Mouse (Mus musculus): ENCODE results near the gene Ptger3. TPM values are rescaled to one million over a fixed set of nuclear protein-coding genes. Genes with fewer than 3 reads are reported as not detected.

Gene Ptger3
- total RNA-seq (2015), result 2.1 and 2.2 TPM in 2 replicates
- total RNA-seq (2017), result 2.2 and 3.8 TPM in 2 replicates

DNA sequence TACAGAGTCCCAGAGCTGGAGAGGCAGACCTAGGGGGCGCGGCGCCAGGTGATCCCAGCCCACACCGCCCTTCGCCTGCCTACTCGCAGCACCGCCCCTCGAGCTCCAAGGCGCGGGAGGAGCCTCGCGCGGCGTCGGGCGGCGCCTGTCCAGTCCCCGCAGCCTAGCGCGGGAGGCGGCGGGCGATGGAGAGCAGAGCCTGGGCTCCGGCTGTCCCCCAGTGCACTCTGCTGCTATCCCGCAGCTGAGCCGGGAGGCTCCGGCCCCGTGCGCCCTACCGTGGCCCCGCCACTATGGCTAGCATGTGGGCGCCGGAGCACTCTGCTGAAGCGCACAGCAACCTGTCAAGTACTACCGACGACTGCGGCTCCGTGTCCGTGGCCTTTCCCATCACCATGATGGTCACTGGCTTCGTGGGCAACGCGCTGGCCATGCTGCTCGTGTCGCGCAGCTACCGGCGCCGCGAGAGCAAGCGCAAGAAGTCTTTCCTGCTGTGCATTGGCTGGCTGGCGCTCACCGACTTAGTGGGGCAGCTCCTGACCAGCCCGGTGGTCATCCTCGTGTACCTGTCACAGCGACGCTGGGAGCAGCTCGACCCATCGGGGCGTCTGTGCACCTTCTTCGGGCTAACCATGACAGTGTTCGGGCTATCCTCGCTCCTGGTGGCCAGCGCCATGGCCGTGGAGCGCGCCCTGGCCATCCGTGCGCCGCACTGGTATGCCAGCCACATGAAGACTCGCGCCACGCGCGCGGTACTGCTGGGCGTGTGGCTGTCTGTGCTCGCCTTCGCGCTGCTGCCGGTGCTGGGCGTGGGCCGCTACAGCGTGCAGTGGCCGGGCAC lies at the start of gene Ptger3:
Gene Ptger3, plus strand, starts transcription at position 168 of the 841 bp plus-strand sequence.
- ATAC-seq (ENCODE audit: poor library complexity, severe bottlenecking), result peak; percentile 66

DNA sequence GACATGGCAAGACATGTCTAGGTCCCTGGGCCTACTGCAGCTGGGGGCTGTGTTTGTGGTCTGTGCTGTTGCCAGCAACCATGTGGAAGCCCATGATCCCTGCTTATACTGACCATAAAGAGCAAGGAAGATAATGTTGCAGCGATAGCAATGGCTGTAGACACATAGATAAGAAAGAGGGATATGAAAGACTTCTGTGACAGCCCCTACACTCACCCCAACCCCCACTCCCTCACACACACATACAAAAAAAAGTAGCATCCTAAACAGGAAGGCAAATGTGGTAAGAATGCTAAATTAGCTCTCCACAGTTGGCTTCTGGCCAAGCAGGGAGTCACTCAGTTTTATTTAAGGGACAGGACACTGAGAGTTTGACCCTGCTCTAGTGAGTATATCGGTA lies 48.7 kb upstream of the Ptger3 start:
- no peak for ATAC-seq (ENCODE audit: poor library complexity, severe bottlenecking)

DNA sequence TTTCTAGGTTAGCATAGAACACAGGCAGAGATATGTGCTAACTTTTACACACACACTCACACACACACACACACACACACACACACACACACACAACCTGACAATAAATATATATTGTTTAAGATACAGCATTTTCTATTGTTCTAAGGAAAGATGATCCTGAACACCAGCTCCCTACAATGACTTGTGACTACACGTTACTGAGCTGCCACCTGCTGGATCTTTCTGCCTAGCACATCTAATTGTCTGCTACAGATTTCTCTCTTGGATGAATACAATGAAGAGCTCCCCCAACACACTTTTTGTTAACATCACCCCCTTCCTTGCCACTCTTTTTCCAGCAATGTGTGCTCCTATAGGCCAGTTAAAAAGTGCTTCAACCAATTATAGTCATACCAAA lies 46.3 kb upstream of the Ptger3 start:
- no peak for ATAC-seq (ENCODE audit: poor library complexity, severe bottlenecking)

DNA sequence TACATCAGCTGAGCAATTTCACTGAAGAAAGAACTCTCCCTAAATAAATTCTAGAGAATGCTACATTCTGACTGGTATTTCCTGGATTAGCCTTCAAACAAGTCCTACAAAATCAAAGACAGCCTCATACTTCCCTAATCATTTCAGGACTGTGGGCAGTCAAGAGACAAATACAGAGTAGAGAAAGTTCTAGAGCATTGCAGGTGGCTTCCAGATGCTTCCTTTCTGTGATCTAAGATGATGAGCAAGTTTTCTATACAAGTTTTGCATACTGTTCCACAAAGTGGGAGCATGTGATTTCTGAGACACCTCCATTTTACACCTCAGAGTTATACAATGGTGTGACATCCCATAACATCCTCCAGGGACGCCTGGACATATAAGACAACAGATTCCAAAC lies 42.9 kb upstream of the Ptger3 start:
- no peak for ATAC-seq (ENCODE audit: poor library complexity, severe bottlenecking)

DNA sequence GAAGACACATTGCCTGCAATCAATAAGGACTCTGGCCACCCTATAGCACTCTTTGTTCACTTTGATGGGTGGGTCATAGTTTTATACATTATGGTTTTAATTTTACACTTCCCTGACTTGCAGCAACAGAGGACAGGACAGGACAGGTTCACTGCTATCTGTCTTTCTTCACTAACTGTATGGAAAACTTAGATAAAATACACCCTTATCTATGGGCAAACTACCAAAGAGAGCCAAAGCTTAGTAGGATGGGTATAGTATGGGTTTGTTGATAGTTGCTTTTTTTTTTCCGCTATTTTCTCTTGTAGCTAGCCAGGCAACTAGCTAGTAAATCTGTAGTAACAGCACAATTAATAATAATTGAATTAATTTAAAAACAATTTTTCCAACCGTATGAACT lies 35.1 kb upstream of the Ptger3 start:
- no peak for ATAC-seq (ENCODE audit: poor library complexity, severe bottlenecking)

DNA sequence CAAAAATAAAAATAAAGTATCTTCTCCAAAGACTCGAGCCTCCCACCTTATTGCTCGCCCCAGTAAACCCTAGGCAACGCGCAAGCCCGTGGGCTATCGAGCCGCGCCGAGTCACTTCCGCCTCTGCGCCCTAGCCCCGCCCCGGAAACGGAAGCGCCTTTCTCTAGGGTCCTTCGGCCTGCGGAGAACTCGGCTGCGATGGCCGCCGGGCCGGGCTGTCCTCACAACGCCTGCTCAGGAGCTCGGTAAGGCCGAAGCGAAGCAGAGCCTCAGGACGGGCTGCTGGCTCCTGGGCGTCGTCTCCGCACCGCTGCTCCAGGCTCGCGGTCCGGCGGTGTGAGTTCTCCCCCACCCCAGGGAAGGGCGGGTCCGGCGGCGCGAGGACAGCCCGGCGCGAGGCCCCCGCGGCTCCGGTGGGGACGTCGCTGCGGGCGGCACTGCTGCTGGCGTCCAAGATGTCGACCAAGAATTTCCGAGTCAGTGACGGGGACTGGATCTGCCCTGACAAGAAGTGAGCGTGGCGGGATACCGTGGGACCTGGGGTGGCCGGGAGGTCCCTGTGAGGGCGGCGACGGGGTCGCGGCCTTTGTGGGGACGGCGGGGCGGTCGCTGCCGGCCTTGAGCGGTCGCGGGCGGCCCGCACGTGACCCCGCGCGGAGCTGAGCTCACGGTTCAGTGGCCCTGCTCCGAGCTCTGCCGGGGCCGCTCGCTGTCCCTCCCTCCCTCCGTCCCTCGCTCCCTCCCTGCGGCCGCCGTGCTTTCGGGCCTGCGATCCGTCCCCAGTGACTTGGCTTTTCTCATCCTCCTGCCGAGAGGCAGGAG lies 32.5 kb upstream of the Ptger3 start, which contains the start of gene Zranb2:
Gene Zranb2, plus strand, starts transcription at position 197 of the 822 bp plus-strand sequence.
- peak; percentile 91 for ATAC-seq (ENCODE audit: poor library complexity, severe bottlenecking)

DNA sequence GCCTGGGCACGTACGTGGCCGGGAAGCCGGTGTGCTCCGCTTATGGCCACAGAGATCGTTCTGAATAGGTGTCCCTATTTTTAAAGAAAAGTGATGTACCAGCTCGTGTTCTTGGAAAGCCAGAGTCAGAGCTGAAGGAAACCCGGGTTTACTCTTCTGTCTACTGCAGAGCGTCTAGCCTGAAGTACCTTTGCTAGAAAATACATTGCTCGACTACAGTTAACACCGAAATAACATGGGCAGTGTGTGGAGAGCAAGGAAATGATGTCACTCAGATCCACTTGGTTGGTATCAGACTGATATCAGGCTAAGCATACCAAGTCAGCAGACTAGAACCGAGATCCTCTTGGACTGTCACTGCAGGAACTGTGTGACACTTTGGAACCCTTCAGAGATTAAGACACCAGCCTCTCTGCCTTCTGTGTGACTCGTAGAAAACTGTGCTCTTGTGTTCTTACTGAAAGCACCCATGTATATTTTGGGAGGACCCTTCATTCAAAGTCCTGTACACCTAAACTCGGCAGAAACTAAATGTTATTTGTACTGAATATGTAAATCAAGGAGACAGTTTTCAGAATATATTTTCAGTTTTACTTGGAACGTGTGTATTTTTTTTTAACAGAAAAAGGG lies 31.8 kb upstream of the Ptger3 start:
- ATAC-seq (ENCODE audit: poor library complexity, severe bottlenecking), result peak; percentile 28

DNA sequence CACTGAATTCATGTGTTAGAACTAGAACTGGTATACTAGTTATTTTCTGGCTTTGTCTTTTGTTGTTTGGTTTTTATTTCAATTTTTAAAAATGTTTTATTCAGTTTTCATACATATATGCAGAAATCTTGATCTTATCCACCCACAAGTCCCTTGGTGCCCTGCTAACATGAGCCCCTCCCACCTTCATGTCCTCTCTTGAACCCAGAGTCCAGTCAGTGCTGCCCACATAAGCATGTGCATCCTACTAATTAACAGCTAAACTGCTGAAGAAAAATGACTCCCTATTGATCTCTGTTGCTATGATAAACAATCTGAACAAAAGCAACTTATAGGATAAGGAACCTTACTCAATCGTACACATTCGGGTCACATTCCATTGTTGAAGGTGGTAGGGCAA lies 17.4 kb upstream of the Ptger3 start:
- no peak for ATAC-seq (ENCODE audit: poor library complexity, severe bottlenecking)

DNA sequence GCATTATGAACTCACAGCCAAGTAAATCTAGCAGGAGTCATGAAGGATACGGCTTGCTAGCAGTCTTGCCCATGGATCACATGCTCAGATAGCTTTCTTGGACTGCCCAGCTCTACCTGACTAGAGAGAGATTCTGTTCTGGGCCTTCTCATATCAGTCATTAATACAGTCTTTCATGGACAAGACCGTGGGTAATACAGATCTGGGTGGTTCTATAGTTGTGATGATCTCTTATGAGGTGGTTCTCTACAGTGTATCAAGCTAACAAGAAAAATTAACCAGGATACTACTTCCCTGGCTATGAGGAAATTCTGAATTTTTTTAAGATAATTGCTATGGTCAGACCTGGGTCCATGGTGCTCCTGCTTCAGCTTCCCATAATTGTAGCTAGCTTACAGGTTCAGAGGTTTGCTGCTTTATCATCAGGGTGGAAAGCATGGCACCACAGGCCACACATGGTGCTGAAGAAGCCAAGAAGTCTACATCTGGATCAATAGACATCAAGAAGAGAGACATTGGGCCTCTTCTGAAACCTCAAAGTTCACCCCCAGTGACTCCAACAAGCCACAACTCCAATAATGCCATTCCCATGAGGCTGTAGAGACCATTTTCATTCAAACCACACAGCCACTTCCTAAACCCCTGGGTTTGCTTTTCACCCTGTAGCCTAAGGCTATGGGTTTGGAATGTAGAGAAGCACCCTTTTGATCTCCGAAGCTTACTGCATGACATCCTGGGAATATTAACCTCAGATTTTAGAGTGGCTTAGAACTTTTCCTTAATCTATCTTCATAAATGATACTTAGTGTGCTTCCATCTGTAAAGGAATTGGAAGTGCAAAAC lies 16.7 kb upstream of the Ptger3 start:
- ATAC-seq (ENCODE audit: poor library complexity, severe bottlenecking), result no peak

DNA sequence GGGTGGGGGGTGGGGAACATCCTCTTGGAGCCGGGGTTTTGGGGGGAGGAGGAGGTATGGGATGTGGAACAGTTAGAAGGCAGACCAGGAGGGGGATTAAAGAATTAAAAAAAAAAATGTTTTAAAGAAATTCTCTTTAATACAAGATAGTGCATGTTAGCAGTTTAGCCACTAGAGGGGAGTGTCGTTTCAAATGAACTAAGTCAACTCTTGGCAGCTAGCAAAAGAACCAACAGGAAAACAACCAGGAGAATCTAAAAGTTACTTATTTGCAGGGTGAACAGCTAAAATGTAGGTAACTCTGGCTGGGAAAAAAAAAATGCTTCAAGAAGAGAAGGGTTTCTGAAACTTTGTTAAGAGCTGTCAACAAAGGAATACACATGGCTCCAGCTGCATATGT lies 1.5 kb upstream of the Ptger3 start:
- ATAC-seq (ENCODE audit: poor library complexity, severe bottlenecking), result peak; percentile 47; the same call in 1 of the 2 replicates

DNA sequence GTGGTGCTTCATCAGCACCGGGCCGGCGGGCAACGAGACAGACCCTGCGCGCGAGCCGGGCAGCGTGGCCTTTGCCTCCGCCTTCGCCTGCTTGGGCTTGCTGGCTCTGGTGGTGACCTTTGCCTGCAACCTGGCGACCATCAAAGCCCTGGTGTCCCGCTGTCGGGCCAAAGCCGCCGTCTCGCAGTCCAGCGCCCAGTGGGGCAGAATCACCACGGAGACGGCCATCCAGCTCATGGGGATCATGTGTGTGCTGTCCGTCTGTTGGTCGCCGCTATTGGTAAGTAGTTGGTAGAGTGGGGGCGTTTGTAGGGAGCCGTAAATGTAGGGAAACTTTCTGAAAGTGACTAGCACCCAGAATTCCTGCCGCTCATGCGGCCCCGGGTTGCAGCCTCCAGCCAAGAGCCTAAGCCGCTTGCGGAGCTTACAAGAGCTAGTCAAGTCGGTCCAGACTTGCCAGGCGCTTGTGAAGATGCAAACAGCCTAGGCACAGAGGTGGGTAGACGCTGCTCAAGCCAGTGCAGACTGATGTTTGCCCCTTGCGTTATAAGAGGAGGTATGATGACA lies 957 bp downstream of the Ptger3 start:
- no peak for ATAC-seq (ENCODE audit: poor library complexity, severe bottlenecking)

DNA sequence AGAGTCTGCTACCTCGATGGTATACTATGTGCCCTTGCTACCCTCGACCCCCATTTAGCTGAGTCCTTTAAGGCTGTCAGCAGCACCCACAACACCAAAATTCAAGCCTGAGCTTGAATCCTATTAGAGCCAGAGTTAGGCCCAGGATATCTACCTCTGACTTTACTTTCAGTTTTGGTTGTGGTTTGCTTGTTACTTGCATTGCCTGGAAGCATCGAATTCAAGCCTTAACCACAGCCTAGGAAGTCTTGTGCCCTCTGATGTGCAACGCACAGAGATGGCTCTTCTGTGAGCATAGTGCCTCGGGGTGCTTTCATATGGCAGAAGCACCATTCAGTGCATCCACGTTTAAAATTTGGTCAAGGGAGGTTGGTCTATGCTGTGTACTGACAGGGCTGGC lies 5.3 kb downstream of the Ptger3 start:
- peak; percentile 8 for ATAC-seq (ENCODE audit: poor library complexity, severe bottlenecking)

DNA sequence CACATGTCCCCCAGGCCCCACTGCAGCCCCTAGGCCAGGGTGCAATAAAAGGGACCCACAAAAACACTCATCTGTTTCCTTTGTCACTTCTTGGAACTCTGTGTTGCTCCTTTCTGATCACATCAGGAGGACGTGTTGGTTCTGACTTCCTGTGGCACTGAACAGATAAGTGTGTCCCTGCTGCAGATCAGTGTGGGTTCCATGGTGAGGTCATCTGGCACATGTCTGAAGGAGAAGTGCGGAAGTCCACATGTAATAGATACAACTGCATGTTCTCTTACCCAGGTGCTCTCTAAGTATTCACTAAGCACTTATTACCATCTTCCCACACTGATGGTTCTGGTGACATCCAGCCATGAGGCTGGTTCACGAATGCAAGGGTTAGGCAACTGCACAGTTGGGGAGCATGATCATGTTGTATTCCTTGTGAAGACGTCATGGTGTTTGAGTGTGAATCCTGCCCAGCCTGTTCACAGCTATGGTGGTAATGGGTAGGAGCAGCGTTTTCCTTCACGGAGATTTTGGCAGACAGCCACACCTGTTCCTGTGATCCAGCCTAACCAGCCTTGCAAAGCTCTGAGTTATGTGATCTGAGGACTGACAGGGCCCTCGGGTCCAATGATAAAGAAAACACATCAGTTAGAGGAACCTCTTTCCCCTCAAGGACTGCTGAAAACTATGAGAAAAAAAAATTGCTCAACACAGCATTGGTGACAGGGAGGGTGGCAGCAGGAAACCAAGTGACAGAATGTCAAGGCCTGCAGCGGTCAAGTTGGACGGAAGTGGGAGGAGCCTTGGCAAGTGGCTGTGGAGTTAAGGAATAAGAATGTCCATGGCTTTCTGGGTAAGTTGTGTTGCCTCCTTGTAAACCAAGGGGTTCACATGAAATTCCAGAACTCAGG lies 9.0 kb downstream of the Ptger3 start:
- ATAC-seq (ENCODE audit: poor library complexity, severe bottlenecking), result peak; percentile 77

DNA sequence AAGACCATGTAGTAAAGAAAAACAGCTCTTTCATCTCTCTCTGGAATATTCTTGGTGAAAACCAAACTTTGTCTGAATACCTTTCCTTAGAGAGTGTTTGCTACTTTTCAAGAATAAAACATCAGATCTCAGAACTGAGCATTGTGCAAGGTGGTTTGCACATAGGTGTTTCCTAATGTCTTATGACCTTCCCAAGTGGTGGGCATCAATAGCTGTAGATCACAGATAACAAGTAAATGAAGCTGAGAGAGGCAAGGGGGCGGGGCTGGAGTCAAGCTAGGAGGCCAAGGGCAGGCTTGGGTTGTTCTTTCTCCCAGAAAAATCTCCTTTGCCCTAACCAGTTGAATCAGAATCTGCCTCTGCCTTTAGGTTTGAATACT lies 9.6 kb downstream of the Ptger3 start:
- peak; percentile 16; the same call in 1 of the 2 replicates for ATAC-seq (ENCODE audit: poor library complexity, severe bottlenecking)

DNA sequence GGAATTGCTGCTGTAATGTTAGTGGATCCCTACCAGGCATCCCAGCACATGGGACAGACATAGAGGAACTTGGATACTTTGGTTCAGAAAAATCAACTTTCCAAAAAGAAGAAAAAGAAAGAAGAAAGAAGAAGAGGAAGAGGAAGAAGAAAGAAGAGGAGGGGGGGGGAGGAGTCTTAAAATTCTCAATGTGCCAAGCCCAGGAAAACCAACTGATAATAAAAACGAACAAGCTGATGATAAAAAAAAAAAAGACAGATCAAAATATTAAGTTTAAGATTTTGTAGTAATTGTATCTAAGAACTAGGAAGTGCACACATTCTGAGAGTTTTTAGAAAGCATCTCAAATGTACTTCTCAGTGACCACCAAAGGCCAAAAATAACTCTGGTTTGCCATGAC lies 10.2 kb downstream of the Ptger3 start:
- no peak for ATAC-seq (ENCODE audit: poor library complexity, severe bottlenecking)

DNA sequence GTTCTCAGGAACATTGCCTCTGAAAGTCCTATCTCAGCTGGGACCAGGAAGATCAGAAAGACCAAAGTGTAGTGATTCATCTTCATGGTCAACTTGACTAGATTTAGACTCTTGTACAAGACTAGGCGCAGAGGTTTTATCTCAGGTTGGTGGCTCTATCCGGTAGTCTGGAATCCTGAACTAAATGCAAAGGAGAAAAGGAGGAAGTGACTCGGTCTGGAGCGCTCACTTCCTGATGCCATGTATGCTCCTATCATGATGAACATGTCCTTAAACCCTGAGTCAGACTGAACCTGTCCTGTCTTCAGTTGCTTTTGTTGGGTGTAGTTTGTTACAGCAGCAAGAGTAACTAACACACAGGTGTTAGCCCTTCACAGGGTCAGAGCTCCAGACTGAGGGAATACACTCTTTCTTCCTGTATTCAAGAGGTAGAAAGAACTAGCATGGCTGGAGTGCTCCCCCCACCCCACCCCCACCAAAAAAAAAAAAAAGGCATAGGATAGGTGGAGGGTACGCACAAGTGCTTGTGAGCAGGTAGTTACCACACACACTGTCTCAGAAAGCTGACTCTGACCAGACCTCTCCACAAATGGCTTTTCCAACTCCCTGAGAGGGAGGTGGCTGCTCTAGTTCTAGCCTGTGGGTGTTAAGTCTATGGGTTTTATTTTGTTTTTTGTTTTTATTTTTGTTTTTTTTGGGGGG lies 11.9 kb downstream of the Ptger3 start:
- ATAC-seq (ENCODE audit: poor library complexity, severe bottlenecking), result peak; percentile 41

DNA sequence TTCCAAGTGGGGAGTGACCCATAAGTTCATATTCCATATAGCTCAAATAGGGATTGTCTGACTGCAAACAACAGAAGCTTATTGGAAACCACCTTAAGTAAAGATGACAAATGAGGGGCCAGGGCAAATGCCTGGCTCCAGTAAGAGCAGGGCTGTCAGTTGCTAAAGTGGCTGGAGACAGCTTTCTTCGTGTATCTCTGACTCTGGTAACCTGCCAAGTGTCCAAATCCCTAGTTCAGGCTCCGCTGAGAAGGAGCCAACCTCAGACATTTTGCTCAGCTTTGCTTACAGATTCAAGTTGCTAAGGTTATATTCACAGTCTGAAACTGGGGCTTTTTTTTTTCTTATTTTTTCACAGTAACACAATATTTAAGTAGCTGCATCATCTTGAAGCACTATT lies 12.7 kb downstream of the Ptger3 start:
- ATAC-seq (ENCODE audit: poor library complexity, severe bottlenecking), result no peak

DNA sequence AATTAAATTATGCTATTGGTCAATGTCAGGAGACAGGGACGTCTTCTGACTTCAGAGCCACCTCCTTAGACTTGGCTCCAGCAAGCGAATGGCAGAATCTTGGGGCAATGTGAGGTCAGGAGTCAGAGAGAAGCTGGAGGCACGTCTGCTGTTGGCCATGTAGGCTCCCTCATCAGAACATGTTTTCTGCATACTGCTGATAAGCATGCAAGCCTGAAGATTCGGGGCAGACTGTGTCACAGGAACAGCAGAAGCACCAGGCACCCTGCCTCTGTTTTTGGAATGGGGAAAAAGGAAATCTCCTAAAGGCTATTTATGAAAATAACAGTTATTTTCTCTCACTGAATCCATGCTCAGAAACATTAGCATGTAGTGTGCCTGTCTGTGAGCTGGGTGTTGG lies 13.6 kb downstream of the Ptger3 start:
- no peak for ATAC-seq (ENCODE audit: poor library complexity, severe bottlenecking)

DNA sequence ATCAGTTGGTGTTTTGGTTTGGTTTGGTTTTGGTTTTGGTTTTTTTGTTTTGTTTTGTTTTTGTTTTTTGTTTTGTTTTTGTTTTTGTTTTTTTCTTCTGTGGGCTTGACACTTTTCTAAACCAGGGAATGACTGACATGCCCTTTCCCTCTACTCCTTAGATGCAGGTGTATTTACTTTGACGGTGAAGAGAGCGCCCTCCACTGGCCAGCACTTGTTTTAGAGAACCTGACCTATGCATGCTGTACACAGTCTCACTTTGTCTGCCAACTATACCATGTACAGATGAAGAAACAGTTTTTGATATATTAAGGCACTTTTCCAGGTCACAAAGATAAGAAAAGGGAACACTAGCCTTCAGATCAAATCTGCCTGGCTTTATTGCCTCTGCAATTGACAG lies 15.1 kb downstream of the Ptger3 start:
- no peak for ATAC-seq (ENCODE audit: poor library complexity, severe bottlenecking)

Measured in megakaryocyte, adult 5-6 weeks (primary cell).